Mouse (Mus musculus): ENCODE measurements around the gene Adamtsl1.

Gene Adamtsl1

DNA sequence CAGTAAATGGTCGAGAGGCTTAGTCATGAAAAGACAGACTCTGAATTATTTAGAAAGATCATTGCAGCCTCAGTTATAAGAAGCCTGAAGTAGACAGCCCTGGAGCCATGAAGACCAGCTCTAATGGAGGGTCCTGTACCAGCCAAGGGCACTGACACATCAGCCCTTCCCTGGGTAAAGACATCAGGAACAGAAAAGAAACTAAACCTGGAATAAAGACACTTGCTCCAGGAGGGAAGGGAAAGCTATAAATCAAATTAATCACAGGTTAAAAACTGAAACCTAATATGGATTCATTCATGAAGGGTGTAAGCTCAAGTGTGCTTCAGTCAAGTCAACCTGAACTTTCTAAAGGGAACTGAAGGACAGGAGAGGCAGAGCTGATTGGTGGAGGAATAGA lies 645.4 kb downstream of the Adamtsl1 start:
- no peak for DNase-seq (ENCODE audit: low read depth, low spot score)
- H3K27me3 ChIP-seq (ENCODE audit: control insufficient read depth, insufficient read depth, low read length, poor library complexity, severe bottlenecking) = no peaks in the 10 kb centered on the region

DNA sequence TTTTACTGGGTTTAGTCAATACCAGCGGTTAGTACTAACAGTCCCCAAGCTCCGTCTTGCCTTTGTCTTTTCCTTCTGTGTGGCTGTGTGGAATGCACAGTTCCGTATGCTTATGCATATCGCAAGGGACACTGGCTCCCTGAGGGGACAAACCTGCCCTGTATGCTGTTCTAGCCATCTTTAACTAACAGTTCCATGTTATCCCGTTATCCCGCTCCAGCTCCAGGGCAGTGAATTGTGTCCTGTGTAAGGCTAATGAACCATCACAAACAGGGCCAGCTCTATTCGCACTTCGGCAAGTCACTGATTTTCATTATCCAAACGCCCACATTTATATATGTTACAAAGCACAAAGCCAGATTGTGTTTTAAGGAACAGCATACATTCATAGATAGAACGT lies 656.8 kb downstream of the Adamtsl1 start:
- no peaks in the 10 kb centered on the region for H3K27me3 ChIP-seq (ENCODE audit: control insufficient read depth, insufficient read depth, low read length, poor library complexity, severe bottlenecking)
- no peak for DNase-seq (ENCODE audit: low read depth, low spot score)

More for the DNA sequence above, 645.4 kb downstream of the Adamtsl1 start:
- no peaks in the 10 kb centered on the region for H3K36me3 ChIP-seq (ENCODE audit: control insufficient read depth, insufficient read depth, low read length, poor library complexity, severe bottlenecking)

DNA sequence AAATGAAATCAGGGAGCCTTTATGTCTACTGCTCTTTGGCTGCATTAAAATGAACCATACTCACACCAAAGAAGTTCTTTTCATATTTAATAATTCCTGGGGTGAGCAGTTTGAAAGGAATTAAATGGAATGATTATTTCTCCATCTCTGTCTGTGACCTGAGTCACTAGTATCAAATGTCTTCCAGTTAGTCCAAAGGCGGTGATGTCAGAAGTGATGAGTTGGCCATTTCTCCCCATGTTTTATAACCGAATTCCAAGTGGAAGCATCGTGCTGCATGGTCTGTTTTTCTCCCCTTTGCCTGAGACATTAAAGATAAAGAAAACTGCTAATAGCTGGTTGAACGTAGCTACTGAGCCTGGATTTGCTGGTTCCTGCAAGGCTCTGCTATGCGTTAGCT lies 657.5 kb downstream of the Adamtsl1 start:
- no peak for DNase-seq (ENCODE audit: low read depth, low spot score)
- no peaks in the 10 kb centered on the region for H3K27me3 ChIP-seq (ENCODE audit: control insufficient read depth, insufficient read depth, low read length, poor library complexity, severe bottlenecking)
- H3K36me3 ChIP-seq (ENCODE audit: control insufficient read depth, insufficient read depth, low read length, poor library complexity, severe bottlenecking) = no peaks in the 10 kb centered on the region

More for the DNA sequence above, 656.8 kb downstream of the Adamtsl1 start:
- H3K36me3 ChIP-seq (ENCODE audit: control insufficient read depth, insufficient read depth, low read length, poor library complexity, severe bottlenecking) = no peaks in the 10 kb centered on the region

DNA sequence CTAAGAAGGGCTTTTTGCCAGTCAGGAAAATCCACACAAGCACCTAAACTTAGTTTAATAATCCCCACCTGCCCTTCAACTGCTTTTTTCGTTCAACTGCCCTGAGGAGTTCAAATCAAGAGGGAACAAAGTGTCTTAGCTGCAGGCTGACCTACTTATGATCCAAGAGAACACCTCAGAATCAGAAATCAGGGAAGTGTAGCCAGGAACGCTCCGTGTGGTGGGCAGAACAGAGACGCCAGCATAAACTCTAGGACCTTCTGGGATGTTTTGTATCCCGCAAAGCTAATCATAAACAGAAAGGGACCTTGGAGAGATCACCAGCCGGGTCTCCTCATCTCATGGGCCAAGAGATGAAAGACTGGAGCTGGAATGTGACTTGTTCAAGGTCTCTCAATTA lies 663.5 kb downstream of the Adamtsl1 start:
- no peaks in the 10 kb centered on the region for H3K27me3 ChIP-seq (ENCODE audit: control insufficient read depth, insufficient read depth, low read length, poor library complexity, severe bottlenecking)
- H3K36me3 ChIP-seq (ENCODE audit: control insufficient read depth, insufficient read depth, low read length, poor library complexity, severe bottlenecking) = no peaks in the 10 kb centered on the region

DNA sequence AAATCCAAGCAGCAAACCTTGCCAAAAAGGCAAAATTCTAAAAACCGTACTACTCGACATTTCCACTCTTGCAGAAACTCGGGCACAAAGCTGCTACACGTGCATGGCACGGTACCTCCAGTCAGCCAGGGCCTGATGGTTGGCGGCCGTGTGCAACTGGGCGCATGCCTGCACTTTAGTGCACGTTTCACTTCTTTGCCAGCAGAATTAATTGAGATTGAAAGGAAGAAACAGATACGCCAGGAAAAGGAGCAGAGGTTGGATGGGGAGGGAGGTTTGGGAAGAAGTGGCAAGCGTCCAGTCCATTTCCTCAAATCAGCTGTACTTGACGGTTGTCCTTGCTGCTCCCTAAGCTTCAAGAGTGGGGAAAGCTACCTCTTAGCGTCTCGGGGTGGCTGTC lies 664.1 kb downstream of the Adamtsl1 start:
- DNase-seq (ENCODE audit: low read depth, low spot score) = no peak
- Histone ChIP-seq H3K36me3 (ENCODE audit: control insufficient read depth, insufficient read depth, low read length, poor library complexity, severe bottlenecking) (no peaks in the 10 kb centered on the region), H3K27me3 (ENCODE audit: control insufficient read depth, insufficient read depth, low read length, poor library complexity, severe bottlenecking) (no peaks in the 10 kb centered on the region)

More for the DNA sequence above, 663.5 kb downstream of the Adamtsl1 start:
- DNase-seq (ENCODE audit: low read depth, low spot score) = no peak

DNA sequence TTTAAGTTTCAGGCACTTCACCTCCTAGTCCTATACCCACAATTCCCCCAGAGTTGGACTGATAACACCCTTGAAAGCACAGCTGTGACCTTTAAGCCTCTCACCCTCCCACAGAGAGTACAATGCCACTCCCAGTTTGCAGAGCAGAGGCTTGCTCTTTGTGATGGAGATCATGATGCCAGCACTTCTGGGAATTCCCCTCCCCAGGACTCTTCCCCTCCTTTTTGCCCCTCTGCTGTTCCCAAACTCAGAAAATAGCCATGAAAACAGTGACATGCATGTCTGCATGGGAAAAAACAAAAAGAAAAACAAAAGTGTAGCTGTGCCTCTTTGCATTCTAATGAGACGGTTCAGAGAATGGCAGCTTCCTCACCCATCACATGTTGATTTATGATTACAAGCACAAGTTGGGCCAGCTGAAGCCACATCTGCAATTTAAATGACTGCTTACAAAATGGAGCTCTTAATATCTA lies 669.8 kb downstream of the Adamtsl1 start:
- Histone ChIP-seq H3K27me3 (ENCODE audit: control insufficient read depth, insufficient read depth, low read length, poor library complexity, severe bottlenecking) (no peaks in the 10 kb centered on the region), H3K36me3 (ENCODE audit: control insufficient read depth, insufficient read depth, low read length, poor library complexity, severe bottlenecking) (no peaks in the 10 kb centered on the region)
- DNase-seq (ENCODE audit: low read depth, low spot score) = no peak

DNA sequence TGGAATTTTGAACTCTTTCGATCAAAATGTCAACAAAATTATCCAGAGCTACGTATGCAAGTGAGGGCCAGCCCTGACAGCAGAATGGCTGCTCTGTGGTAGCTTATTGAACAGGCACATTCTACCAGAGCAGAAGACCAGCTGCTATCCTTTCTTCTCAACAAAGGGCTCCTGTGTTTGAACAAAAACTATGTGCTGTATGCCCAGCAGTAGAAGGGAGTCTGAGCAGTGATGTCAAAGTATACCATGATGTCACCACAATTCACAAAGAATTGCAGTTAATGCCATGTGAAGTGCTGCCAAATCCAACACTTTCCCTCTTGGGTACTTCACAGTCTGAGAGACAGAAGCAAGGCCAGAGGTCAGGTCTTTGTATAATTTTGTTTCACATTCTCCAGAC lies 675.9 kb downstream of the Adamtsl1 start:
- no peaks in the 10 kb centered on the region for H3K27me3 ChIP-seq (ENCODE audit: control insufficient read depth, insufficient read depth, low read length, poor library complexity, severe bottlenecking)
- no peaks in the 10 kb centered on the region for H3K36me3 ChIP-seq (ENCODE audit: control insufficient read depth, insufficient read depth, low read length, poor library complexity, severe bottlenecking)
- DNase-seq (ENCODE audit: low read depth, low spot score) = no peak

DNA sequence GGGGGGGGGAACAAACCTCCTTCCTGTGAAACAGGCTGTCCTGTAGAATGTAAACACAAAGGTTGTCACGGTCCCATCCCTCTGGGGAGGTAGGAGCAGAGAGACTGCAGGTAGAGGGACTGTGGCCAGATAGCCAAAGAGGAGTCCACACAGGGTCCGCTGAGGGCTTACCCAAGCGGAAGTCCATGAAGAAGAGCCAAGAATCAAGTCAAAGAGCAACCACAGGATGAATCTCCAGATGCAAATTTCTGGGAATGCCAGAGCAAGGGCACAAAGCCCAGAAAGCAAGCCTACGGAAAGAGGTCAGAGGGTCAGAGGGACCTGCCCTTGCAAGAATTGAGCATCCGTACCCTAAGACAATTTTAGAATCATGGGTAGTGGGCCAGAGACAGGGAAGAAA lies 677.2 kb downstream of the Adamtsl1 start:
- no peaks in the 10 kb centered on the region for H3K36me3 ChIP-seq (ENCODE audit: control insufficient read depth, insufficient read depth, low read length, poor library complexity, severe bottlenecking)
- no peaks in the 10 kb centered on the region for H3K27me3 ChIP-seq (ENCODE audit: control insufficient read depth, insufficient read depth, low read length, poor library complexity, severe bottlenecking)
- no peak for DNase-seq (ENCODE audit: low read depth, low spot score)

DNA sequence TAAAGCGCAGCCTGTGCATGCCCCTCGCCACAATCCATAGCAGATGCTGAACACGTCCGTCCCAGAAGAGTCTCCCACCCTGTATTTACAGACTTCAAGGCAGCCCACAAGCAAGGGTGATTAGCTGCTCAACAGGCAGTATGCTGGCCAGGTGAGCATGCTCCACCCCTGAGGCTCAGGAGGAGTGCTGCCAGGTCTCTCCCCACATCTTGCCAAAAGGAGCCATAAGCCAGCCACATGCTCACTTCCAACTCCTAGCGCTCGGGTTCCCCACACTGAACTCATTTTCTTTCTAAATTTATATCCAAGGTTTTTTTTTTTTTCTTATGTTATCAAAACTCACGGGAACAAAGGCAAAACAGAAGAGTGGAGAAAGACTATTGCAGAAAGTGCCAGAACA lies 687.8 kb downstream of the Adamtsl1 start:
- DNase-seq (ENCODE audit: low read depth, low spot score) = no peak

DNA sequence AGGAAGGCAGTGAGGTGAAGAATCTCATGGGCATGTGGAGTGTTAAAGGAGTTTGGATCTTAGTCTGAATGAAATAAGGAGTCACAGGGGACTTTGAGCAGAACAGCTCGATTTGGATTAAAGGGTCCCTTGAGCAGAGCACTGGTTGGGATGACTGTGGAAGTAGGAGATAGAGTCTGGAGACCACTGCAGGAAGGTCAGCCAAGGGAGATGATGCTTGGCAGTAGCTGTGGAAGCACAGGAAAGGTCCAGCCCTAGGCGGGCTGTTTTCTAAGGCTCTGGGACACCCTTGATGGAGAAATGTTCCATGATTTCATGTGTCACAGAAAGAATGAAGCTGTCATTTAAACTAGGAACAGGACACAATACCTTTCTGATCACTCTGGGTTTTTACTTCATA lies 689.3 kb downstream of the Adamtsl1 start:
- DNase-seq (ENCODE audit: low read depth, low spot score) = no peak
- Histone ChIP-seq H3K36me3 (ENCODE audit: control insufficient read depth, insufficient read depth, low read length, poor library complexity, severe bottlenecking) (no peaks in the 10 kb centered on the region), H3K27me3 (ENCODE audit: control insufficient read depth, insufficient read depth, low read length, poor library complexity, severe bottlenecking) (no peaks in the 10 kb centered on the region)

More for the DNA sequence above, 687.8 kb downstream of the Adamtsl1 start:
- H3K27me3 ChIP-seq (ENCODE audit: control insufficient read depth, insufficient read depth, low read length, poor library complexity, severe bottlenecking) = no peaks in the 10 kb centered on the region
- no peaks in the 10 kb centered on the region for H3K36me3 ChIP-seq (ENCODE audit: control insufficient read depth, insufficient read depth, low read length, poor library complexity, severe bottlenecking)

DNA sequence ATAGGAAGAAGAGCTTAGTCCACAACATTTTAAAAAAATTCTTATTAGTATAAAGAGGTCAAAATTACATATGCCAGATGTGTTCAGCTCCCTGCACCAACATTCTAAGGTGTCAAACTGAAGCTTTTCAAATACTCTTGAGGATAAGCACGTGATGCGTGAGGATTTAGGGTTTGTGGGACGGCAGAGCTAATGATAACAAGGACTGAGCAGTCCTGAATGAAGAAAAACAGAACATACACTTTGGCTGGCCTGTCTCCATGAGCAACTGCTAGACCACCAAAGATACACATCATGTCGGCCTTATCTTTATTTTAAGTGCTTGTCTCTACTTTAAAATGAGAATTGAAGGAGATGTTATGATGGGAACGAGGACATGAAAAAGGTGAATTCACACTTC lies 710.9 kb downstream of the Adamtsl1 start:
- Histone ChIP-seq H3K27me3 (ENCODE audit: control insufficient read depth, insufficient read depth, low read length, poor library complexity, severe bottlenecking) (no peaks in the 10 kb centered on the region), H3K36me3 (ENCODE audit: control insufficient read depth, insufficient read depth, low read length, poor library complexity, severe bottlenecking) (no peaks in the 10 kb centered on the region)
- no peak for DNase-seq (ENCODE audit: low read depth, low spot score)

DNA sequence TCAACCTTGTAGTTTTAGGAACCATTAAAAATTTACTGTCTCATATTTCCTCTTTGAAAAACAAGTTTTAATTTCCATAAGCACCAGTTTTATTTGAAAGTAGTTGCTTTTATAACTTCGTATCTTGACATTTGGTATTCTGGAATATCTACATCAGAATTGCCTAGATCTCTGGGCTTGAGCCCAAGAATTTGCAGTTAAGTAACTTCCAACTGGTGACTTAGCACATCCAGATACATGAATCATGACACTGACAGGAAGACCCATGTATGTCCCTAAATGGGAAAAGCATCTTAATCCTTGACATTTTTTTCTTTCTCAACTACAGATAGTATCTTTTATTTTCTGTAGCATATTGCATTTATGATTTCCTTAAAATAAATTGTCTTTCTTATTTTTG lies 713.1 kb downstream of the Adamtsl1 start:
- no peaks in the 10 kb centered on the region for H3K27me3 ChIP-seq (ENCODE audit: control insufficient read depth, insufficient read depth, low read length, poor library complexity, severe bottlenecking)
- no peak for DNase-seq (ENCODE audit: low read depth, low spot score)
- H3K36me3 ChIP-seq (ENCODE audit: control insufficient read depth, insufficient read depth, low read length, poor library complexity, severe bottlenecking) = no peaks in the 10 kb centered on the region

DNA sequence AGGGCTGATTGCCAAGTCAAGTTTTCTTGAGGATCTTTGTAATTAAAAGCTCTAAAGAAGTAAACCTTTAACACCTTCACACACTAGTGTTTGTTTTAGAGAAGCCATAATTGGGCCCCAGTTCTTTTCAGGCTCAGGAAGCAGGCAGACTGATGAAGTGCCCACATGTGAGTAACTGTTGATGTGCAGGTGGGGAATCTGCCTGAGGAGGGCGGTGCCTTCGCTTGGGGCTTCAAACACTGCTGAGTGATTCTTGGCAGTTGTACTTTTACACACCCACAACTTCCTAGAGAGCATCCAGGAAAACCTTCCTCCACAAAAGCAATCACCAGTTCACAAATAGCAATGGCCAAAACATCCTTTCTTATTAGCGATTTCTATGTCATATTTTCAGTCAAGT lies 719.2 kb downstream of the Adamtsl1 start:
- Histone ChIP-seq H3K36me3 (ENCODE audit: control insufficient read depth, insufficient read depth, low read length, poor library complexity, severe bottlenecking) (no peaks in the 10 kb centered on the region), H3K27me3 (ENCODE audit: control insufficient read depth, insufficient read depth, low read length, poor library complexity, severe bottlenecking) (no peaks in the 10 kb centered on the region)
- DNase-seq (ENCODE audit: low read depth, low spot score) = no peak

DNA sequence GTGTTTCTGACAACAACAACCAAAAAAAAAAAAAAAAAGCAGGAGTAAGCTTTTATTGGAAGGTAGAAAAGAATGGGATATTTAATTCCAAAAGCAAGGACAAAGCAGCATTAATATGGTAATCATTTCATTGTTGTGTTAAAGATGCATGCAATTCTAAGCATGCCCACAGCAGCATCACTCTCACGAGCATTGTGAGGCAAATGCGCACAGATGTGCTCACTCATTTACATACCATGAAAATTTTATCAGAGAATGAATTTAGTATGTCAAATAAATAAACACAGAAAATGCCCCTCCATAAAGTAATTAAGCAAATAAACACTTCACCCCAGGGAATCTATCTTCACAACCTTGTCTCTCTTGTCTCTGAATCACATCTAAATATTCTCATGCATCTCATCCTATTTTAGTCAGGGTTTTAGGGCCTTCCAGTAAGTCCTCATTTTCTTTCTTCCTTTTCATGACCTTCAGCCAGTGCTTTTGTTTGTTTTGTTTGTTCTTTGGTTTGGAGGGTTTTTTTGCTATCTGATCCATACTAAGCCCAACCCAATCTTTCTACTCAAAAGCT lies 728.0 kb downstream of the Adamtsl1 start:
- H3K36me3 ChIP-seq (ENCODE audit: control insufficient read depth, insufficient read depth, low read length, poor library complexity, severe bottlenecking) = no peaks in the 10 kb centered on the region
- no peak for DNase-seq (ENCODE audit: low read depth, low spot score)
- no peaks in the 10 kb centered on the region for H3K27me3 ChIP-seq (ENCODE audit: control insufficient read depth, insufficient read depth, low read length, poor library complexity, severe bottlenecking)

DNA sequence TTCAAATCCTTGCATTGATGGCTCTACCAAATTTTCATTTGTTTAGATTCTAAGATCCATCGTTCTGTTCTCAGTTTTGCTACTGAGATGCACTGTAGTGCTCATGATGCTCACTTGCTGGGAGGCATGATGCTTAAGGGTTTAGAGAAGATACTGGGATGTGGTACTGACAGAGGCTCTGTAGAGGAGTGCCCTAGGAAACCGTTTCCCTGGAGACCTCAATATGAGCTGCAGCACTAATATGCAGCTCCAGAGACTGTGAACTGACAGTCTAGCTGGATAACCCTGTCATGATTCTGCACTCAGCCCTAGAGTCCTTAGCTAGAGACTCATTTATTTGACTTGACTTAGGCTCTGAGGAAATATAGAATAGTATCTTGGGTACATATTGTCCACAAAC lies 756.1 kb downstream of the Adamtsl1 start:
- DNase-seq (ENCODE audit: low read depth, low spot score) = no peak
- Histone ChIP-seq H3K27me3 (ENCODE audit: control insufficient read depth, insufficient read depth, low read length, poor library complexity, severe bottlenecking) (no peaks in the 10 kb centered on the region), H3K36me3 (ENCODE audit: control insufficient read depth, insufficient read depth, low read length, poor library complexity, severe bottlenecking) (no peaks in the 10 kb centered on the region)

DNA sequence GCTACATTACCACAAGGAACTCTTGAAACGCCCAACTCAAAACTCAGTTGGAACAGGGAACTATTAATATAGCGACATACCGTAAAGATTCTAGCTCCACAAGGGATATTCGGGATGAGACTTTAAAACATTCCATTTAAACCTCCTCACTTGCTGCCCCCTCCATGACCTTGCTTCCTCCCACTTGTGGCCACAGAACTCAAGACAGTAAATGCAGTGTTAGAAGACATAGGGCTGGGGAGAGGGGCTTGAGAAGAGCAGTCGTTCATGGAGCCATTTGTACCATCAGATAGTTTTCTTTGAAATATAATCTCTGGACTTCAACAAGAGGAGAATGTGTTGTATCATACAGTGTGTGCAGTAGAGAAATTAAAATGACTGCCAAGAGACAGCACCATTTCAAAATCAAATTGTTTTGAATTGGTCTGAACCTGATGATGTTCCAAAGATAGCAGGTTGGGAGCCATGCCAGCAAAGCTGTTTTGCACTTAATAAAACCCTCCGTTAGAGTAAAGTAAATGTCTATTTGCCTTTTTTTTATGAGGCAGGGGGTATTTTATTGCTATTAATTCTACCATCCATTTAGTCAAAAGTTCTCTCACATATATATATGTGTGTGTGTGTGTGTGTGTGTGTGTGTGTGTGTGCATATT lies 759.9 kb downstream of the Adamtsl1 start:
- Histone ChIP-seq H3K27me3 (ENCODE audit: control insufficient read depth, insufficient read depth, low read length, poor library complexity, severe bottlenecking) (no peaks in the 10 kb centered on the region), H3K36me3 (ENCODE audit: control insufficient read depth, insufficient read depth, low read length, poor library complexity, severe bottlenecking) (no peaks in the 10 kb centered on the region)
- DNase-seq (ENCODE audit: low read depth, low spot score) = no peak

Measured in splenic B cell, adult 2 months (primary cell).